Mouse (Mus musculus) heart, adult 18-20 months (tissue): ENCODE data around the gene Nsun4. TPM values are rescaled to one million over a fixed set of nuclear protein-coding genes. Genes with fewer than 3 reads are reported as not detected.
A peak's percentile ranks its signal among the peaks of the same experiment; 100 is the strongest.

Experiments
- DNase-seq, 2 experiments: peaks; one replicate each; pipeline ENCODE4 v3.0.0; 2021 to 2022; ENCODE audit warnings: mixed read lengths in 1 of 2
- total RNA-seq, 2 experiments: library from RNA; stranded (reverse); gene quantifications; 2 replicates each; pipeline ENCODE4 v1.2.3; 2021

Nsun4 gene
- total RNA-seq, 2 experiments from 2014 or later, result 29.1 to 29.5 TPM

DNA sequence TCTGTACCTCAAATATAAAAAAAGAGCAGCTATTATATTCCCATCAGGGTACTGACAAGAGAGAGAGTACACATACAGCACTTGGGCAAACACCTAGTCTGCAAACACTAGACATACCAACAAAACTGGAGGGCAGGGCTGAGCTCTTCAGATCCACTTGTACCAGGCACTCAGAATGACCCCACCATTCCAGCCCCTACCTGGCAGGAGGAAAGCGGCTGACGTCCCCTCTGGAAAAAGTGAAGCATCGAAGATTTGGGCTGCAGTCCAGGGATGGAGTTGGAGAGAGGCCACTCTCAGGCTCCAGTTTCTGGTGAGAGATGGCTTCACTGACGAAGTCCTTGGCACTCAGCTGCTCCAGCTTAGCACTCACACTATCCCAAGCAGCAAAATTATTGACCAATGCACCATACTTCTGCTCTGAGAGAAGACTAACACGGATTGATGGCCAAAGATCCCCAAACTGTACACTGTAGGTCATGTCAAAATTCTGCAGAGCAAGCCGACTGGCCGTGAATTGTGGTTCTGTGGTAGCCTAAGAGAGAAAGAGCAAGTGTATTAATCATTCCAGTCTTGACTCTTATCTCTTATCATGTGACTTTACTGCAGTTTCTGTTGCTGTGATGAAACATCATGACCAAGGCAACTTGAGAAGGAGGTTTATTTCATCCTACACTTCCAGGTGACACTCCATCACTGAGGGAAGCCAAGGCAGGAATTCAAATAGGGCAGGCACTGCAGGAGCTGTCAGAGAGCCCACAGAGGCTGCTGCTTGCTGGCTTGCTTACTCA lies 5.4 kb downstream of the Nsun4 start:
- peak in 1 of 2 experiments; percentile 36 for DNase-seq

DNA sequence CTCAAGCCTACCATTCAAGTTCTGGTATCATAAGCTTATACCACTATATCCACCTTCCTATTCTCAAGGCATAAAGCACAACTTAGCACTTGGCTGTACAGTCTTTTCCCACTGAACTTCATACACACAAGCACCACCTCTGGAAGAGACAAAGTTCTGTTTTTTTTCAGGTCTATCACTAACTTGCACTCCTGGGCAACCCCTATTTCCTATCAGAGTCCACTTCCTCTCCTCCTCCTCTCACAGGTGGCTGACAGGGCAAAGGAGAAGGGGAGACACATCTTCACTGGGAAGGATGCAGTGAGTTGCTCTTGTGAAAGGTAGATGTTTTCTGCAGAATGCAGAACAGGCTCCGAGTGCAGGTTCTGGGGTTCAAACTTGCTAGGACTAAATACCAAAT lies 6.0 kb downstream of the Nsun4 start:
- DNase-seq, result no peak

DNA sequence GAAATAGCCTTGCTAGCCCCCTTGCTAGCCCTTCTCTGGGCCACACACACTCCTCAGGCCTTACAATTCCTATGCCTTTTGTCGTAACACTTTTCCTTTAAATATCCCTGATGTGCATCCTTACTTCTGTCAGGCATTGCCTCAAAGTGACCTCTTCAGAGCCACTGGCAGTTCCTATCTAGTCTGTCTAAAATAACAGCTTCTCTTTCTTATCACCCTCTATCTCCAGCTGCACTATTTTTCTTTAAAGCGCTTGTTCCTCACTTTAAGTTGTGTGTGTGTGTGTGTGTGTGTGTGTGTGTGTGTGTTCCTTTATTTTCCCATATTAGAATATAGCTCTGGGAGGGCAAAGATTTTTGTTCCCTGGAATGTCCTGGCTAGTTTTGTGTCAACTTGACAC lies 7.1 kb downstream of the Nsun4 start:
- no peak for DNase-seq

DNA sequence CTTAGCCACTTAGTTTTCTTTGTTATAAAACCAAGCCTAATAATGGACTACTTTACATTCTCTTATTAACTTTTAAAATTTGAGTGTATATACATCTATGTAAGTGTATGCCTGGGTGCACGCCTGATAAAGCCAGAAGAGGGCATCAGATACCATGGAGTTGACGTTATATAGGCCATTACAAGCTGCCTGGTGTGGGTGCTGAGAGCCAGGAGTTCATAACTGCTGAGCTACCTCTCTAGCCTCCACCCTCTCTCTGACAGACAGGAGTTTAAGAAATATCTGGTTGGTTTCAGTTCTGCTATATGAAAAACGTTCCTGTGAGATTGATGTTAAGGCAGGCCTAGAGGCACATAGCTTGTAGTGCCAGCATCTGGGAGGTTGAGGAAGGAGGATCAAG lies 11.5 kb downstream of the Nsun4 start:
- DNase-seq, result no peak

DNA sequence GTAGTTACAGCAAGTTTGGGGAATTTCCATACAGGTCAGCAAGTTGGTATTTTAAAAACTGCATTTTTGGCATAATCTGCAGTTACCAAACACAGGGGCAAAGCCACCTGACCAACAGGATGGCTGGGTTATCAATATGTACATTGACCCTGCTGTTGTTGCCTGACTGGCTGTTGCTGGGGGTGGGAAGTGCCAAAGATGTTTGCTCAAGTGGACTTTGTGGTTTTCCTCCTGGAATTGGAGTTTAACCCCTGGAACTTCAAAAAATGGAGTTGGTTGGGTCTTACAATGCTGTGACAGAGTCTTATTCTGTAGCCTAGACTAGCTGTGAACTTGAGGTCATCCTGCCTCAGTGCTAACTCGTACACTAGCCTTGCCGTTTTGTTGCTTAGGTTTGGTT lies 13.2 kb downstream of the Nsun4 start:
- DNase-seq, result no peak

DNA sequence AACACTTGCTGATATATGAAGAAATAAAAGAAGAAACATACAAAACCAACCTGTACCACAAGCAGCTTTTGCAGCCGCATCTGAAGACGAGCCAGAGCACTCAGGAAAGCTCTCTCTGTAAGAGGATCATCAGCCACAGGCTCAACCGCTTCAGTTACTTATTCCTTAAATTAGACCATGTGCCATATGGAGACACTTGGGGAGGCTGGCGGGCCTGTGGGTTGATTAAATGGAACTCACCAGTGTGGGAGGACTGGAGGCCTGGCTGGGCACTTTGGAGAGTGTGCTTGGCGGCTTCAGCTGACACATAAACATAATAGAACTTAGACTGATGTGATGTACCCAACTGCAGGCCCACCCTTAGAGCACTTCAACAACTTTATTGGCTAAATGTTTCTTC lies 20.3 kb downstream of the Nsun4 start:
- DNase-seq, result no peak

DNA sequence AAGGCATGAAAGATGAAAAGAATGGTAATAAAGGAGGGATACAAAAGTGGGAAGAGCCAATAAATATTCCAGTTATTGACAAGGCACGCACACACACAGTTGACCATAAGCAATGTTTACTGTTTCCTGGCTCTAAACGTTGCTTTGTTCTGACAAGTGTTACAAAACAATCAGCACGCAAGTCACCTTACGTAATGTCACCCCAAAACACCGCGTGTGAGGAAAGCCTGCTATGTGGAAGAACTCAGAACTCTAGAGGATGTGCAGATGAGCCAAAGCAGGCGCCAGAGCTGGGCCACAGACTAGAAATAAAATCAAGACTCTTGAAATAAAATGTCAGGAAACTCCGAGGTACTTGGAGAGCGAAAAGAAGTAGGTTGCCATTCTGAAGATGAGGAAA lies 20.8 kb downstream of the Nsun4 start:
- no peak for DNase-seq

DNA sequence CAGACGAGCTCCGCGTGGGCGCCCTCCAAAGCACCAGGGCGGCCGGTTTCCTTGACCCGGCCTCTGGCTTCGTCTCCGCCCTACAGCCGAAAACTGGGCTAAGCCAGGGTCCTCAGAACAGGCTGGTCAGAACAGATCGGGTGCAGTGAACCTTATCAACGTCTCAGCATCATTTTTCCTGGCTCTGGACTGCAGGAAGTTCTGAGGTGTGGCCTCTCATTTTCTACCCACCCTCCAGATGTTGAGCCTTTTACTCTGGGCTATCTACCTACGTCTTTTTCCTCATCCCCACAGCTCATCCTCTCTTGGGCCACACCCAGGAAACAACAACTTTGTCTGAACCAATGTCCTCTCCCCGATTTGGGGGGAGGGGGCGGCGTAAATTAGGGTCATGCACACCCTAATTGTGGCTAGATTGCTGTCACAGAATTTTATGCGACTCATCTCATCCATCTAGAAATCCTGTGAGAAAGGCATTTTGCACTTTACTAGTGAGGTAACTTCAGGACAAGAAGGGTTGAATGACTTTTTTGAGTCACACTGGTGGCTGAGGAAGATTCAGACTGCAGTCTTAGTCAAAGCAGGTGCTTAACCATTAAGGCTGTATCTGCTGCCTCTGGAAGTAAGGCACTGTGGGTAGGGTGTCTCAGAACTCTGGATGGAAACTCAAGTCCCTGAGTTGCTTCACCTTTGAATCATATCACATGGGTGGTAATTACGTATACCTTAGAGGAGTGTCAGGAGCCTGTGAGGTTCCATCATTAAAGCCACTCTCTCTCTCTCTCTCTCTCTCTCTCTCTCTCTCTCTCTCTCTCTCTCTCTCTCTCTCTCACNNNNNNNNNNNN lies 35.6 kb downstream of the Nsun4 start, which contains the start of gene Faah:
Gene Faah (minus strand): TSS at position 25 of the 845 bp plus-strand sequence.
- DNase-seq, result no peak

DNA sequence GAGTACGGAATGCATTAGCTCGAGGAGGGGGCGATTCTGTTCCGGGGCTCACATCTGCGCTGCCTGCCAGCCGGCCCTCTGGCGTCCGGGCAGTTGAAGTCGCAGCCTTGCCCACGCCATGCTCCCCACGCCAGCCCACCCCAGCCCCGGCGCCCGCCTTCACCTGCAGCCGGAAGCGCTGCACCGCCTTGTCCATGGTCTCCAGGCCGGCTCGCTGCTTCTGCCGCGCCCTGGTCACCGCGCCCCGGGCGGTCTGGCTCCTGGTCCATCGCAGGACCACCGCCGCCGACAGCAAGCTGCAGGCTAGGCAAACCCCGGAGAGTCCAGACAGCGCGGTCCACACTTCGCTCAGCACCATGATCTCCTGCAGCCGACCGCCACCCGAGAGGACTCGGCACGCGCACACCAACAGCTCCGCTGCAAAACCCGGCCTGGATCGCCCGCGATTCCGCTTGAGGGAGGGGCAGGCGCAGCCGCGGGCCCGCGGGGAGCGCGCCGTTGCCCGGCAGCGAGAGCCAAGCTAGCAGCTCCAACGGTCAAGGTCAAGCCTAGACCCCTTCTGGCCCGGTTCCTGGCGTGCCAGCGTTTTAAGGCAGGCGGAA lies 36.3 kb downstream of the Nsun4 start:
- peak; percentile 56 to 67 for DNase-seq

DNA sequence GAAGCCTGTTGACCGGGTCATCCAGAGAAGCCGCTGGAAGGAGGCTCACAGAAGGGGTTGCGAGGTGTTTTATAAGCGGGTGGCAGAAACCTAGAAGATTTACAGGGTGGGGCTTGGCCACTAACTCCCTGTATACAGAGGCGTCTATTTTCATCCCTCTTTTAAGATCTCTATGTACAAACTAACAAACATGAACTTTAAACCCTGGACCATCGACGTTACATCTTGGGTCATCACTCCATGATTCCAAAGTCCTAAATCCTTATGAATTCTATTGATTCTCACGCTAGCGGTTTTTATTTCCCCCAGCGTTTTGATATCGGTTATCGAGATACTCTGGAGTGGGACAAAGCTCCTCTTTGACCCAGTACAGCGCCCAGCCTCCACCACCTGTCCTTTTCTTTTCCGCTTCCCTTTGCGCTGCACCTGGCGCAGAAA lies 36.8 kb downstream of the Nsun4 start:
- no peak for DNase-seq

DNA sequence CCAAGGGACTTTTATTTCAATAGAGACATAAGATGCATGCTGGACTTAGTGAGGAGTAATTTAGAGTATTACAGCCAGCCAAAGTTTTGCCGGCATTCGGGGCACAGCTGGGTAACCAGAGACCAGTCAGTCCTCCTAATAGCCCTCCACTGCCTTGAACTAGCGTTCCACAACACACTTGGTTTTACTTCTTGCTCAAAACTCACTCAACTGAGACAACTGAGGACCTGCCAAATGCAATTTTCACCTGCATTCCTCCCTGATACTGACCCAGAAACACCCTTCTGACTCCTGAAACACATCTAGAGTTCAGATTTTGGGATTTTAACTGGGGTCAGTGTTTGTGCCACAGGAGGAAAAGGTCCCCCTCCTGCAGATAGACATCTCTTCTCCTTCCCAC lies 37.3 kb downstream of the Nsun4 start:
- DNase-seq, result no peak

DNA sequence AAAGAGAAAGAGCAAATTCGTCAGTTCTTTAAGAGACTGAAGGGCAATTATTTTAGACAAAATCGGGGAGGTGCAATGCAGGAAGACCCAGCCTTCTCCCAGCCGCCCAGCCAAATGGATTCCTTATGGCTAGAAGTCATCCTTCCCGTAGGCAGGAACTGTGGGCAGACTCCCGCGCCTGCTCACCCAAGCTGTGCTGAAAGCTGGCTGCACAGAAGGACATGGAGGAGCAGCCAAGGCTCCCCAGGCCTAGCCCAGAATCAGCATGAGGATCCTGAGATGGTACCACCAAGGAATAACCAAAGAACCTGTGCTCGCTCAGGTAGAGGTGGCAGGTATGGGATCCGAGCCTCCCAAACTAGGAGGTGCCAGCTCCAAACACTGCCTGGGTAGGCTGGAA lies 37.7 kb downstream of the Nsun4 start:
- no peak for DNase-seq

DNA sequence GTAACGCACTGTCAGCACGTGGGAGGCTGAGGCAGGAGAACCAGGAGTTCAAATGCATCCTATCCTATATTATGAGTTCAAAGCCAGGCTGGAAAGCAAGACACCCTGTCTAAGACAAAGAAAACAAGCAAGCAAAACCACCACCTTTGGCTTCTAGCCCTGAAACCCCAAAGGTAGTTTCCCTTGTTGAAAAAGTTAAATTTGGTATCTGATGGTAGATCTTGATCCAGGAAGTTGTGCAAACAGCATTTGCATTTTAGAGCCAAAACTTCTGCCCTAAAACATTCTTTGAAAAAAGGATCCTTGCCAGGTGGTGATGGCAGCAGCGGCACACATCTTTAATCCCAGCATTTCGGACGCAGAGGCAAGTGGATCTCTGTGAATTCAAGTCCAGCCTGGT lies 38.2 kb downstream of the Nsun4 start:
- no peak for DNase-seq

DNA sequence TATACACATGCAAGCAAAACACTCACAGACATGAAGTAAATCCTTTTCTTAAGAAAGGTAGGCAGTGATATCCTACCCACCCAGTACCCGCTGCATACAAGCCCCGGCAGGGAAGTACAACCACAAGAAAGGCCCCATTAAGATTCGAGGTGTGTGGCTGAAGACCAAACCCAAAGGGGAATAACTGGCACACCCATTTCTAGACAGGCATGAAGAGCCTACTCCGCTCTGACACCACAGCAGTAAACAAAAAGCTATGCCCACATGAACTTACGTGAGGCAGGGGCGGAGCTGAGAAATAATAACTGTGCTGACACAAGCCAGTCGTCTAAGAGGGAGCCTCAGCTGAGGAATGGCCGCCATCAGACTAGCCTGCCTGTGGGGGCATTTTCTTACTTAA lies 43.5 kb downstream of the Nsun4 start:
- DNase-seq, result no peak

DNA sequence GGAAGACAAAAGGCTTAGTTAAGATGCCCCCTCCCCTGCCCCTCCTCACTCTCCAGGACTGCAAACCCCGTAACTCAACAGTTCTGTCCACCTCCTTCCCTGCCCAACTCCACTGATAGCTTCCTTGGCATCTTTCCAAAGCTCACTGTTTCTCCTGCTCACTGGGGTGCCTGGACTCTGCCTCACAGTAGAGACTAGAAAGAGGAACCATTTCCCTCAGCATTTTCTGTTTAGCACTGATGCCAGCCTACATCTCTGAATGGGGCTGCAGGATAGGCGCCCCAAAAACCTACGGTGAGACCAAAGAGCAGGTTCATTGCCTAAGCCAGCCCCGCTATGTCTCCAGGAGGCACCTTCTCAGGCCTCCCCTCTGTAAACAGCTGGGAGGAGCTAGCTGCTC lies 52.5 kb downstream of the Nsun4 start:
- no peak for DNase-seq

DNA sequence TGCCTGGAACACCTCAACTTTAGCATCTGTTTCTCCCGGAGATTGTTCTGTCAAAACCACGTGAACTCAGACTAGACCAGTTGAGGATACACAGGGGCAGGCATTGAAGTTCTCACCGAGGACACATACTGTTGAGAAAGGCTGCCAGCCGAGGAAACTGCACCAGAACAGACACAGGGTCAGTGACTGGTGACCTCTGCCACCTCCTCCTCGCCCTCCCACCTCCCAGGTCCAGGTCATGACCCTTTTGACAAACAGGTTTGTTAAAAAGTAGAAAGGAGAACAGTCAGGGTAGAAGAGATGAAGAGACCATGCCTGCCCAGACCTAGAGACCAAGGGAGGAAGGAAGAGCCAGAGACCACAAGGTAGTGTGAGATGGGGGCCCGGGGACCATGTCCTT lies 53.0 kb downstream of the Nsun4 start:
- DNase-seq, result no peak

DNA sequence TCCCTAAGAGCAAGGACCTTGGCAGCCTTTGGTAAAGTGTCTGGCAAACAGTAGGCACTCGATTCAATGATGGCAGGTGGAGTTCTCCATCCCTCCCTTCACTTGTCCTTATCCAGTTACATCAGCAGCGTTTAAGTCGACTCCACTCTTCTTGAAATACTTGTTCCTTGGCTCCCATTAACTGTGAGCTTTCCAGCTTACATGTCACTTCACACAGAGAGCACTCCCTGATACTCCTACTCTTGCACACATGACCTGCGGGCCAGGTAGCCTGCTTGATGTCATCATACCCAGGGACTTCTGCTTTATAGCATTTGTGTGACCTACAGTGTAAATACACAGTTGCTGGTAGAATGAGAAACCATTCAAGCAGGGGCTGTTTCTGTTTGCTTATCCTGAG lies 56.9 kb downstream of the Nsun4 start:
- DNase-seq, result no peak

DNA sequence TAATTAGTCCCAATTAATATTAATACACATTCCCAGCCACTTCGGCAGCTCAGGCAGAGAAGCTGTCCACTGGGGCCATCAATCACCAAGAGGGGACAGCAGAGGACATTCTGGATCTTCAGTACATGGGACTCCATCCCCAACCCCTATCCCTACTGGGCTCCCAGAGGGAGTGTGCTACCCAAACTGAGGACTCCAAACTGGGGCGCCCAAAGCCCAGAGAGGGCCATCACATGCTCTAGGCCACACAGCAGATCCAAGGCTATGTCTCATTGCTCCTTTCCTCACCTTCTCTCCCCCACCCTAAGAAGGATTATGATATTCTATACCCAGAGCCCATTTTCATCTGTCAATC lies 58.3 kb downstream of the Nsun4 start:
- no peak for DNase-seq

DNA sequence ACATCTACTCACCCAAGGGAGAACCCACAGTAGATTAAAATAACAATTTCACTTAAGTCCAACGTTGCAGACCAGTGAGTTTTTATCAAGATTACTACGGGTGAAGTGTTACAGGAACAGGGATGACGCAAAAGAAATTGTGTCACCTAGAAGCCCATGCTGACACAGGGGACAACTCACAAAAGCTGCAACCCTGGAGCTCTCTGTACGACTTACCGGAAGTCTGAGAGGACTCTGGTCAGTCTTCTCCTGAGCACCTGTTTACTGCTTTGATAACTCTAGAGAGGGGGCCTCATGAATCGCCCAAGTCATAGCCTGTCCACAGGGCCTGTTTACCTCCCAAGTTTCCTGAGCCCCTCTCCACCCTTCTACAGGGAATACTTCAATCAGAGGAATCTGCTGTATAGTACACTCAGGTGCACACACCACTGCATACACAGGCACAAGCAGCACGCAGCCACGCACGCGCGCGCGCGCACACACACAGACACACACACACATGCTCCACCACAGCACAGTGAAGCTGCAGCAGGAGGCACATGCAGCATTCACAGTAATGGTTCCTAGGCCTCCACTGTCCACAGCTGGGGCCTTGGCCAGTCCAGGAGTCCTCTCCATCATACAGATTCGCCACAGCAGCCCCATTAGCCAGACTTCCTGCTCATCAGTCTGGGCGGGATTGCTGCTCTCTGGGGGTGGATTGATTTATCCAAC lies 58.9 kb downstream of the Nsun4 start:
- DNase-seq, result no peak

DNA sequence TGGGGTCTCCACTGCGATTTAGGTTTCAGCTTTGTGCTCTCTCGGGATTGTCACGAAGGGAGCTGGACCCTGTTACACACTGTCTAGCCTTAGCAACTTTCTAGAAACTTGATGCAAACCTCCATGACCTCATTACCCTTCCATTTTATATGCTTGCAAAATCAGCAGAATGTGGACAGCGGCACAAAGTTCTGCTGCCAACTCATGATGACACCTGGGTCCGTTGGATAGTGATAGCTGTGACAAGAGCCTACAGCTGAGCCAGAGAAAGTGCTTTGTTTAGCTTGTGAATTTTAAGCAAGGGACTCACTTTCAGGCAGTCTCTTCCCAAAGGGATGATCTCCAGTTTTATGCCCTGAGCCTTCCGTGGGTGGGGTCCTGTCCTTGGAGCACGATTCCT lies 64.3 kb downstream of the Nsun4 start:
- DNase-seq, result no peak

DNA sequence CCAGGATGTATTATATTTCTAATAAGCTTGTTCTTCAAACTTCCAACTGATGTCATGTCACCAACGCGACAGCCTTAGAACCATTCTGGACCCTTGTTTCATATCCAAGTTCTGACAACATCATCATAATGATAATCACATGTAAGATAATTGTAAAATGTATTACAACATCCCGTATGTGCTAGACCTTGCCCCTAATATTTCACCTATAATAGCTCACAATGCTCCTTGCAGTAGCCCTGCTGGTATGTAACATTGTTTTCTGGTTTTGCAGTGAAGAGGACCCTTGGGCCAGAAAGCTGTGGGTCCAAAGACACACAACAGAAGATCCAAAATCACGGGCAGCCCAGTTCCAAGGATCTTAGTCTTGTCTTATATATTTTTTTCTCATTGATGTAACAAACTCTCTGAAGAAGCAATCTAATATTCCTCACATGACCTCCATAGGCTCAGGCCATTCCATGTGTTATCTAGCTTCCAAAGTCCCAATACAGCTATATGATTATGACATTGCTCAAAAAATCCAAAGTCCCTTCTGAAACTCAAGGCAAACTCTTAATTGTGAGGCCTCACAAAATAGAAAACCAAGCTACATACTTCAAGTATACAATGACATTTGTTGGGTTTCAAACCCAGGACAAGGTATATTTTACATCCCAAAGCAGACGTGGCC lies 65.7 kb downstream of the Nsun4 start:
- DNase-seq, result no peak

DNA sequence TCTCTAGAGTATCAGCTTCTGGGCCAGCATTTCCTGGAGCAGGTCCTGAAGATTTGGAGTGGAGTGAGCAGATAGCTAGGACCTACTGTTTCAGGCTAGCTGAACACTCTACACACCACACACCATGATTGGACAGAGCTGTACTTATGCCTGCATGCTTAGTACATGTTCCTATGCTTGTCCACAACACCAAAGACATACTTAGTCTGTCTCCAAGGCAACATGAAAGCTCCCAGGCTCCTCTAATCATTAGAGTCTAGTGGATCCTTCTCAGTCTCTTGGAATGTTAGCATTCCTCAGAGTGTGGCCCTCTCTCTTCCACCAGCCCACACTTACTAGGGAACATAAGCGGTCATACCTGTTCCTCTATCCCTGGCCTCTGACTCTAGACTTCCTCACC lies 66.2 kb downstream of the Nsun4 start:
- no peak for DNase-seq
